Mouse (Mus musculus) C2C12 (cell line): Measurements from ENCODE around the gene Csrnp1.

Source experiments
- CTCF ChIP-seq: IDR thresholded peaks from one replicate; pipeline ENCODE4 v1.5.1; 2011; ENCODE audit not compliant: control insufficient read depth, insufficient read depth, insufficient read length
- FOSL1 ChIP-seq: IDR thresholded peaks from one replicate; pipeline ENCODE4 v1.8.0; 2011; ENCODE audit warnings: mild to moderate bottlenecking, low read length; ENCODE audit not compliant: poor library complexity, insufficient read depth, severe bottlenecking
- MYOD1 ChIP-seq: IDR thresholded peaks from one replicate; pipeline ENCODE4 v1.6.1; 2011; ENCODE audit warnings: low read depth; ENCODE audit not compliant: control insufficient read depth, insufficient read length

DNA sequence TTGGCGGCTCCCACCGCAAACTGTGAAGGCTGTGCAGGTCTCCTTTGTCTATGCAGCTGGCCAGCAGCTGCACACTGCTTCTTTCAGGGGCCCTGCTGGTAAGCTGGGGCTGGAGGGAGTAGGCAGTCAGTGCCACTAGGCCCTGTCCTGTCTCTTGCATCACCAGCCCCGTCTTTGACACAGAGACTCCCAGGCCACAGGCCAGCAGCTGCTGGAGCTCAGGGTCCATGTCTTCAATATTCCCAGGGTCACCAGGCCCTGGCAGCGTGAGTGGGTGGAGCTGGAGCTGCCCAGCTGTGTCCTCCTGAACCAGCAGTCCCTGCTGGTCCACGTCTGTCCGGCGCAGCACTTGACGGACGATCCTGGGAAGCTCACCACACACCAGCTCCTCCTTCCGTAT lies 32.5 kb upstream of the Csrnp1 start:
- TF ChIP-seq FOSL1 (no peak), MYOD1 (no peak), CTCF (no peak)
